Mouse (Mus musculus): ENCODE results near the gene Esyt2. TPM values are rescaled to one million over a fixed set of nuclear protein-coding genes. Genes with fewer than 3 reads are reported as not detected.
A peak's percentile ranks its signal among the peaks of the same experiment; 100 is the strongest.

Gene Esyt2
- polyA plus RNA-seq, 1 experiment from 2014 or later: 17.1 TPM

DNA sequence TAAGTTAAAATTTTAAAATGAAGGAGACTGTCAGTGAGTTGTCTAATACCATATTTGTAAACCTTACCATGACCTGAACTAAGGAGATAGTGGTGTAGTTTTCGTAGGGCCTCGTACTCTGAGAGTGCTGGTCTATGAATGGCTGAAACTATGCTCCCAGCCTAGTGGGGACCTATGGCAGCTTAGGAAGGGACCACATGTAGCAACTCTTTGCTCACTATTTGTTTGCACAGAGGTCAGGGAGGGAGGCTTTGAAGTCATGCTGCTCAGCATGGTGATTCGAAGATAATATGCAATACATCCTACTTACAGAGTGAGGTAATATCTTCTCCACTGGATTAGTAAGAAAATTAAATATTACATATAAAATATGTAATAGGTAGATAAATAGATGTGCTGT lies 73.7 kb downstream of the Esyt2 start:
- H3K36me3 ChIP-seq: peaks cover 42% of the 10 kb centered on the region
- no peak overlapping the region for H3K4me2 ChIP-seq
- no peaks in the 10 kb centered on the region for H3K27me3 ChIP-seq (replicated peaks)
- H3K4me1 ChIP-seq (replicated peaks): no peaks in the 10 kb centered on the region
- no peak overlapping the region for H3K27ac ChIP-seq (ENCODE audit: poor library complexity, severe bottlenecking)
- H3K9me3 ChIP-seq (replicated peaks): no peaks in the 10 kb centered on the region
- no peak overlapping the region for H3K4me3 ChIP-seq
- H3K9ac ChIP-seq: no peak overlapping the region
- ATAC-seq (ENCODE audit: insufficient number of reproducible peaks, low FRiP score): no peak
- 89% methylated on average over 3 of the region's 3 CpGs for WGBS

DNA sequence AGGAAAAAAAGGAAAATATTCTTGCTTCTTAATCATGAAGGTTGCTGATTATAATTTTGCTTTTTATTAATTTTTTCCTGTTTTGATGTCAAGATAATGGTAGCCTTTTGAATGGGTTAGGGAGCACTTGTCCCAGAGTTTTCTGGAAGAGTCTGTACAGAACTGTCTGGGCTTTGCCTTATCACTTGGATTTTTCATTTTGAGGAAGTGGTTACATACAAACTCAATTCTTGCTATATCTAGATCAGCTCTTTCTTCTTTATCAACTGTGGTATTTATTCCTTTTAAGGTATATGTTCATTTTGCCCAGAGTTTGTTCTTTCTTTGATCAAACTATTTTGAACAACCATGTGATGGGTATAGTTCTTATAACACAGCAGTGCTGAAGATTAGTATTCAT lies 81.1 kb downstream of the Esyt2 start:
- Histone ChIP-seq H3K9me3 (replicated peaks) (no peaks in the 10 kb centered on the region), H3K4me1 (replicated peaks) (no peaks in the 10 kb centered on the region), H3K27ac (ENCODE audit: poor library complexity, severe bottlenecking) (no peak overlapping the region), H3K36me3 (peaks cover 51% of the 10 kb centered on the region), H3K27me3 (replicated peaks) (no peaks in the 10 kb centered on the region), H3K4me3 (no peak overlapping the region), H3K9ac (no peak overlapping the region), H3K4me2 (no peak overlapping the region)
- no peak for ATAC-seq (ENCODE audit: insufficient number of reproducible peaks, low FRiP score)

DNA sequence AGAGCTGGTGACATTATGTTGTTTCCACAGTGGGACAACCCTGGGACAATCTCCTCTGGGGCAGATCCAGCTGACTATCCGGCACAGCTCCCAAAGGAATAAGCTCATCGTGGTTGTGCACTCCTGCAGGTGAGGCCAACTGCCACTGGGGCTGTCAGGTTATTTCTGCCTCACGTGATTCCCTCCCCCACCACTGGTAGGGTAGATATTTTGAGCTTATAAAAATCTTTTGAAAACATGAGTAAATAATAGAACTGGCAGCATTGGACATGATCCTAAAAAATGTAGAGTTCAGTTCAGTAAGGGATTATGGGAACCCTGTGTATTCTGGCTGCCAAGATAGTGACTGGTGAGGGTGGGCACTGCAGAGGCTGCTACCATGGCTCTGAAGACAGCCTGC lies 85.9 kb downstream of the Esyt2 start:
- Histone ChIP-seq H3K27me3 (replicated peaks) (no peaks in the 10 kb centered on the region), H3K4me2 (no peak overlapping the region), H3K4me1 (replicated peaks) (no peaks in the 10 kb centered on the region), H3K27ac (ENCODE audit: poor library complexity, severe bottlenecking) (no peak overlapping the region), H3K36me3 (peaks cover 34% of the 10 kb centered on the region), H3K9ac (no peak overlapping the region), H3K9me3 (replicated peaks) (no peaks in the 10 kb centered on the region), H3K4me3 (no peak overlapping the region)
- ATAC-seq (ENCODE audit: insufficient number of reproducible peaks, low FRiP score): no peak
- WGBS: 92% methylated on average over 3 of the region's 3 CpGs

- no peak overlapping the region for H3K9ac ChIP-seq
- no peaks in the 10 kb centered on the region for H3K27me3 ChIP-seq (replicated peaks)
- no peaks in the 10 kb centered on the region for H3K4me1 ChIP-seq (replicated peaks)
- WGBS: 81% methylated on average over 2 of the region's 2 CpGs
- no peak for ATAC-seq (ENCODE audit: insufficient number of reproducible peaks, low FRiP score)
- H3K27ac ChIP-seq (ENCODE audit: poor library complexity, severe bottlenecking): no peak overlapping the region
- H3K36me3 ChIP-seq: peaks cover 34% of the 10 kb centered on the region
- no peaks in the 10 kb centered on the region for H3K9me3 ChIP-seq (replicated peaks)
- H3K4me3 ChIP-seq: no peak overlapping the region
- no peak overlapping the region for H3K4me2 ChIP-seq
These were observed 86.3 kb downstream of the Esyt2 start for GRCm38 (mm10) chr12:116367346-116367745.

- peaks cover 31% of the 10 kb centered on the region for H3K36me3 ChIP-seq
- no peak for ATAC-seq (ENCODE audit: insufficient number of reproducible peaks, low FRiP score)
- H3K27ac ChIP-seq (ENCODE audit: poor library complexity, severe bottlenecking): no peak overlapping the region
- no peak overlapping the region for H3K9ac ChIP-seq
- H3K4me3 ChIP-seq: no peak overlapping the region
- H3K27me3 ChIP-seq (replicated peaks): no peaks in the 10 kb centered on the region
- no peaks in the 10 kb centered on the region for H3K4me1 ChIP-seq (replicated peaks)
- H3K4me2 ChIP-seq: no peak overlapping the region
- H3K9me3 ChIP-seq (replicated peaks): no peaks in the 10 kb centered on the region
- 86% methylated on average over 2 of the region's 2 CpGs for WGBS
These were observed 87.9 kb downstream of the Esyt2 start for GRCm38 (mm10) chr12:116368857-116369256.

DNA sequence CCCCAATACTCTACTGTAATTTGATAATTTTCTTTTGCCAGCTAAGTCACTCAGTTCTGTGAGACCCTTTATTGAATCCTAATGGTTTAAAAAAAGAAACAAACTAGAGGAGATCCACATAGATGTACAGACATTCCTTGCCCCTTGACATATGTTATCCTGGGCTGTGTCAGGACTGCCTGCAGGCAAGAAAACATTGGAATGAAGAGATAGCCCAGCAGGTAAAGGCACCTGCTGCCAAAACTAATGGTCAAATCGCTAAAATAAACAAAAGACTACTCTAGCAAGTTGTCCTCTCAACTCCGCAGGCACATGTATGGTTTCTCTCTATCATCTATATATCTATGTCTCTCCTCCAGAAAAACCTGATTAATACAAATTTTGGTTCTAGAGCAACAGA lies 102.1 kb downstream of the Esyt2 start:
- Histone ChIP-seq H3K4me3 (no peak overlapping the region), H3K27ac (ENCODE audit: poor library complexity, severe bottlenecking) (no peak overlapping the region), H3K9ac (no peak overlapping the region), H3K4me1 (replicated peaks) (no peaks in the 10 kb centered on the region), H3K4me2 (no peak overlapping the region), H3K27me3 (replicated peaks) (no peaks in the 10 kb centered on the region), H3K36me3 (0 out of 2 replicates have a peak, but pooled peaks cover 3% of the 10 kb centered on the region), H3K9me3 (replicated peaks) (no peaks in the 10 kb centered on the region)
- ATAC-seq (ENCODE audit: insufficient number of reproducible peaks, low FRiP score): no peak
- WGBS: 77% methylated on average over 2 of the region's 2 CpGs

DNA sequence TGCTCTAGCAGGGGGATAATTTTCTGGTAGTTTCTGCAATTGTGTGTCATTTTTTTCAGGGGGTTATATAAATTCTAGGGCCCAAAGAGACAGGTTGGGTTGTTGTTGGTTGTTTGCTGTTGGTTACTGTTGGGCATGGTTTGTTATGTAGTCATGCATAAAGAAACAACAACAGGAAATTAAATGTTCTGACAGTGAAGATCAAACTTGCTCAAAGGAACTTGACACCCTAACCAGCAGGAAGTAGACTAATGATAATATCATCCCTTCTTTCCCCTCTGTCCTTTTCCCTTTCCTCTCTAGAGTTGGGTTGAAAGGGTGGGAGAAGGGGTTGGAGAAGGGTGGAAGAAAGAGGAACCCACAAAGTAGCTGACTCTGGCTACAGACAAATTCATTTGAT lies 103.0 kb downstream of the Esyt2 start:
- H3K9me3 ChIP-seq (replicated peaks): no peaks in the 10 kb centered on the region
- H3K27me3 ChIP-seq (replicated peaks): no peaks in the 10 kb centered on the region
- no peak overlapping the region for H3K27ac ChIP-seq (ENCODE audit: poor library complexity, severe bottlenecking)
- 0 out of 2 replicates have a peak, but pooled peaks cover 3% of the 10 kb centered on the region for H3K36me3 ChIP-seq
- H3K9ac ChIP-seq: no peak overlapping the region
- no peak for ATAC-seq (ENCODE audit: insufficient number of reproducible peaks, low FRiP score)
- no peaks in the 10 kb centered on the region for H3K4me1 ChIP-seq (replicated peaks)
- H3K4me3 ChIP-seq: no peak overlapping the region
- H3K4me2 ChIP-seq: no peak overlapping the region

DNA sequence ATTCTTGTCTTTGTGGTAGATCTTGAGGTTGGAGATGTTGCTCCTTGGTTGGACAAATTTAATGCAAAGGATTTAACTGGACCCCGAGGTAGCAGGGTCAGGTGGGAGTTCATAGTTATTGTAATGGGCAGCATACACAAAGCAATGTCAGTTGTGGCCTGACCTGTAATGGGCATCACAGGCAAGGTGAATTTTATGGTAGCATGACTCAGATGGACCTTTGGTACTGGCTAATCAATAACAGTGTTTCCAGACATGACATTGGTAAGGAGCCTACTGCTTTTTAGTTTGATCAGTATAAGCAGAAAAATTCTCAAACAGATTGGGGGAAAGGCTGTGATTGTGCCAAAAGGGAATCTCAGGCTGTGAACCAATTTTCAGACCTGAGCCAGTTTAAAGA lies 105.8 kb downstream of the Esyt2 start:
- no peaks in the 10 kb centered on the region for H3K36me3 ChIP-seq
- no peaks in the 10 kb centered on the region for H3K27me3 ChIP-seq (replicated peaks)
- H3K27ac ChIP-seq (ENCODE audit: poor library complexity, severe bottlenecking): no peak overlapping the region
- H3K9ac ChIP-seq: no peak overlapping the region
- no peak overlapping the region for H3K4me2 ChIP-seq
- no peak overlapping the region for H3K4me3 ChIP-seq
- no peak for ATAC-seq (ENCODE audit: insufficient number of reproducible peaks, low FRiP score)
- H3K4me1 ChIP-seq (replicated peaks): peaks cover 10% of the 10 kb centered on the region; the same call in 1 of the 2 replicates
- 86% methylated on average over 1 of the region's 1 CpGs for WGBS
- H3K9me3 ChIP-seq (replicated peaks): no peaks in the 10 kb centered on the region

DNA sequence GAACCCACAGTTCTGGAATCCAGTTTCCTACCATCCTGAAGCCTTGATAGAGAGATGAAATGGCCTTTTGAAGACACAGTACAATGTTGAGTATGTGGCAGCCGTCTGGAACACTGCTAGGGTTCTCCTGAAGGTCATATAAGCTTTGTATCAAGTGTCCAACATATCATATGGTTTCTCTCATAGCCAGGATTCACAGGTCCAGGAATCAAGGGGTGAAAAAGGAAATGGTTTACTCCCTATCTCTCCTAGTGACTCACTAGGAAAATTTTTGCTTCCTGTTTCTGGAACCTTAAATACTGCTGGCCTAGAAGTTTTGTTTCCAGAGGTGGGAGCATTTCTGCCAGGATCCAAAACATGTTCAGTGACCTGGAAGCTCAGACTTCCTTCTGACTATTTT lies 108.9 kb downstream of the Esyt2 start:
- H3K27me3 ChIP-seq (replicated peaks): no peaks in the 10 kb centered on the region
- 18% methylated on average over 1 of the region's 1 CpGs for WGBS
- no peaks in the 10 kb centered on the region for H3K9me3 ChIP-seq (replicated peaks)
- peak; percentile 33; the same call in 1 of the 2 replicates for ATAC-seq (ENCODE audit: insufficient number of reproducible peaks, low FRiP score)
- peaks cover 10% of the 10 kb centered on the region; the same call in 1 of the 2 replicates for H3K4me1 ChIP-seq (replicated peaks)
- H3K4me3 ChIP-seq: no peak overlapping the region
- no peak overlapping the region for H3K9ac ChIP-seq
- H3K27ac ChIP-seq (ENCODE audit: poor library complexity, severe bottlenecking): peak overlapping the region; percentile 54
- no peaks in the 10 kb centered on the region for H3K36me3 ChIP-seq
- no peak overlapping the region for H3K4me2 ChIP-seq

DNA sequence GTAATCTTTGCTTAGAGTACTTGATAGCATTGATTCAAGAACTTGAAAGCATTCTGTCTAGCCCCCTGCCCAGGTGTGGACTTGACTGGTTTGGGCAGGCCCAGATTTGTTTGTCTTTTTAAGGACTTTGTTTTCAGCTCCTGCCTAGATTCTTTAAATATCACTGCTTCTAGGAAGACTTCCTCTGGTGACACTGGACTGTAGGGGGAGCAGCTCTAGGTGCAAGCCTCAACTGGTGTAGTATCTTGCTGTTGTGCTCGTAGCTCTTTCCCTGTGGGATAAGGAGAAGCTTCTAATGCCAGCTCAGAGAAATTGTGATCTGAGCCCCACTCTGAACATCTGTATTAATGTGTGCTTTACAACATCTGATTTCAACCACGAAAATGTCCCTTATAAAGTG lies 113.3 kb downstream of the Esyt2 start:
- no peak for ATAC-seq (ENCODE audit: insufficient number of reproducible peaks, low FRiP score)
- H3K4me3 ChIP-seq: no peak overlapping the region
- no peaks in the 10 kb centered on the region for H3K9me3 ChIP-seq (replicated peaks)
- WGBS: 68% methylated on average over 2 of the region's 2 CpGs
- no peak overlapping the region for H3K4me2 ChIP-seq
- H3K36me3 ChIP-seq: no peaks in the 10 kb centered on the region
- H3K27ac ChIP-seq (ENCODE audit: poor library complexity, severe bottlenecking): no peak overlapping the region
- no peaks in the 10 kb centered on the region for H3K27me3 ChIP-seq (replicated peaks)
- H3K4me1 ChIP-seq (replicated peaks): peaks cover 10% of the 10 kb centered on the region; the same call in 1 of the 2 replicates
- H3K9ac ChIP-seq: no peak overlapping the region

DNA sequence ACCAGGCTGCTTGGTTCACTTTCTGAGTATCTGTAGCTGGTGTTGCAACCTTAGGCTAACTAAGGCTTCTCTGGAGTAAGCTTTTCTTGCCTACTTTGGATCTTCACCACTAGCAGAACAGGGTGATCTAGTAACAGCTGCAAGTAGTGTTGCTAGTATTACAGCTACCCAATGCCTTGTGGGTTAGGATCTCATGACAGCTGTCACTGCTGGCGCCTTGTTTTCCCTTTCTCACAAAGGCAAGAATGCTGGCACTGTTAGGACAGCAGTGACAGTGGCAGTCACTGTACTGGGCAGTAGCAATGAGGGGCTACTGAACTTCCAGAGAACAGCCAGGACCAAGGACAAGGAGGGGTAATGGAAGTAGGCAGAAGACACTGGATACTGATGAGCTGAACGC lies 114.3 kb downstream of the Esyt2 start:
- Histone ChIP-seq H3K4me1 (replicated peaks) (peaks cover under 1% of the 10 kb centered on the region; the same call in 1 of the 2 replicates), H3K4me2 (no peak overlapping the region), H3K36me3 (no peaks in the 10 kb centered on the region), H3K4me3 (no peak overlapping the region), H3K9me3 (replicated peaks) (no peaks in the 10 kb centered on the region), H3K27me3 (replicated peaks) (no peaks in the 10 kb centered on the region), H3K9ac (no peak overlapping the region), H3K27ac (ENCODE audit: poor library complexity, severe bottlenecking) (no peak overlapping the region)
- WGBS: 83% methylated on average over 2 of the region's 2 CpGs
- no peak for ATAC-seq (ENCODE audit: insufficient number of reproducible peaks, low FRiP score)

GRCm38 (mm10) chr12:116396072-116396695 lies 115.2 kb downstream of the Esyt2 start:
- no peak overlapping the region for H3K27ac ChIP-seq (ENCODE audit: poor library complexity, severe bottlenecking)
- H3K4me1 ChIP-seq (replicated peaks): no peaks in the 10 kb centered on the region
- ATAC-seq (ENCODE audit: insufficient number of reproducible peaks, low FRiP score): no peak
- 72% methylated on average over 2 of the region's 2 CpGs for WGBS
- H3K4me3 ChIP-seq: no peak overlapping the region
- H3K27me3 ChIP-seq (replicated peaks): no peaks in the 10 kb centered on the region
- H3K9ac ChIP-seq: no peak overlapping the region
- H3K4me2 ChIP-seq: no peak overlapping the region
- no peaks in the 10 kb centered on the region for H3K9me3 ChIP-seq (replicated peaks)
- H3K36me3 ChIP-seq: no peaks in the 10 kb centered on the region
